Mouse (Mus musculus) heart, postnatal 0 days (tissue): ENCODE measurements around the gene Tmtc1.

Source experiments
- CTCF ChIP-seq: IDR thresholded peaks from 2 replicates; pipeline ENCODE4 v1.5.1; 2016; ENCODE audit warnings: antibody characterized with exemption, control low read depth, low read depth
- EP300 ChIP-seq: IDR thresholded peaks from 2 replicates; pipeline ENCODE4 v1.6.1; 2016; ENCODE audit warnings: antibody characterized with exemption, low read depth

- TF ChIP-seq CTCF: no peak
- TF ChIP-seq EP300: no peak
Measured at GRCm38 (mm10) chr6:148205134-148205533, 239.1 kb downstream of the Tmtc1 start.
